Mouse (Mus musculus): ENCODE results near the gene Slc39a2.
"Not testable (repeated sequence)": the region's sequence is repeated elsewhere in the genome, so short reads cannot be mapped to it uniquely, and the experiment has no call there.

The Slc39a2 gene

GRCm38 (mm10) chr14:51892191-51892939, at the start of gene Slc39a2:
Slc39a2 (plus strand) TSS chr14:51892889.
- no peak for DNase-seq (ENCODE audit: low spot score in 2 of 2)

- DNase-seq (ENCODE audit: low spot score in 2 of 2) = no peak
Observed at GRCm38 (mm10) chr14:51843882-51844281, 48.8 kb upstream of the Slc39a2 start.

- DNase-seq (ENCODE audit: low spot score in 2 of 2) = no peak
Observed at GRCm38 (mm10) chr14:51846566-51846965, 46.1 kb upstream of the Slc39a2 start.

GRCm38 (mm10) chr14:51851006-51851405, 41.7 kb upstream of the Slc39a2 start:
- not testable (repeated sequence) for DNase-seq (ENCODE audit: low spot score in 2 of 2)

GRCm38 (mm10) chr14:51853399-51853798, 39.3 kb upstream of the Slc39a2 start, which contains the start of gene Ear6:
Ear6 (plus strand) TSS chr14:51853699.
- DNase-seq (ENCODE audit: low spot score in 2 of 2) = no peak

GRCm38 (mm10) chr14:51855280-51855679, 37.4 kb upstream of the Slc39a2 start:
- not testable (repeated sequence) for DNase-seq (ENCODE audit: low spot score in 2 of 2)

- DNase-seq (ENCODE audit: low spot score in 2 of 2) = not testable (repeated sequence)
Observed at GRCm38 (mm10) chr14:51863603-51864002, 29.1 kb upstream of the Slc39a2 start.

- DNase-seq (ENCODE audit: low spot score in 2 of 2) = no peak
Observed at GRCm38 (mm10) chr14:51870756-51871155, 21.9 kb upstream of the Slc39a2 start.

GRCm38 (mm10) chr14:51871741-51872140, 20.9 kb upstream of the Slc39a2 start:
- DNase-seq (ENCODE audit: low spot score in 2 of 2) = no peak

GRCm38 (mm10) chr14:51877517-51877916, 15.2 kb upstream of the Slc39a2 start:
- DNase-seq (ENCODE audit: low spot score in 2 of 2) = no peak

GRCm38 (mm10) chr14:51883527-51884030, 9.1 kb upstream of the Slc39a2 start:
- peak; percentile 47 to 50 for DNase-seq (ENCODE audit: low spot score in 2 of 2)

- no peak for DNase-seq (ENCODE audit: low spot score in 2 of 2)
Observed at GRCm38 (mm10) chr14:51884031-51884544, 8.6 kb upstream of the Slc39a2 start.

GRCm38 (mm10) chr14:51884598-51885331, 7.9 kb upstream of the Slc39a2 start, which contains the start of gene Mettl17:
Mettl17 (plus strand) TSS chr14:51884842.
- DNase-seq (ENCODE audit: low spot score in 2 of 2) = peak; percentile 92 to 93

GRCm38 (mm10) chr14:51886051-51886450, 6.6 kb upstream of the Slc39a2 start:
- no peak for DNase-seq (ENCODE audit: low spot score in 2 of 2)

GRCm38 (mm10) chr14:51889833-51890232, 2.9 kb upstream of the Slc39a2 start:
- DNase-seq (ENCODE audit: low spot score in 2 of 2) = no peak

GRCm38 (mm10) chr14:51893094-51893794, 555 bp downstream of the Slc39a2 start:
- no peak for DNase-seq (ENCODE audit: low spot score in 2 of 2)

GRCm38 (mm10) chr14:51893809-51894208, 1.1 kb downstream of the Slc39a2 start:
- DNase-seq (ENCODE audit: low spot score in 2 of 2) = no peak

- no peak for DNase-seq (ENCODE audit: low spot score in 2 of 2)
Observed at GRCm38 (mm10) chr14:51895071-51895470, 2.4 kb downstream of the Slc39a2 start.

- no peak for DNase-seq (ENCODE audit: low spot score in 2 of 2)
Observed at GRCm38 (mm10) chr14:51896019-51896418, 3.3 kb downstream of the Slc39a2 start.

GRCm38 (mm10) chr14:51896539-51897170, 4.0 kb downstream of the Slc39a2 start:
- no peak for DNase-seq (ENCODE audit: low spot score in 2 of 2)

GRCm38 (mm10) chr14:51899351-51899750, 6.7 kb downstream of the Slc39a2 start:
- DNase-seq (ENCODE audit: low spot score in 2 of 2) = no peak
